Mouse (Mus musculus): Measurements from ENCODE around the gene Setd7. TPM values are rescaled to one million over a fixed set of nuclear protein-coding genes. Genes with fewer than 3 reads are reported as not detected.

Setd7 gene
- total and polyA plus RNA-seq, 3 experiments: 11.3 to 37.9 (median 15.3) TPM

GRCm38 (mm10) chr3:51577359-51577758 is 16.7 kb upstream of the Setd7 start:
- Histone ChIP-seq H3K9me3 (replicated peaks; ENCODE audit: insufficient read depth, low read length) (no peaks in the 10 kb centered on the region), H3K4me3 (ENCODE audit: control insufficient read depth in 1 of 2, insufficient read depth in 1 of 2, low read depth in 2 of 2, low read length in 2 of 2) (no peak overlapping the region), H3K27ac (ENCODE audit: control insufficient read depth, low read depth, low read length) (no peak overlapping the region), H3K4me1 (ENCODE audit: control insufficient read depth in 1 of 2, insufficient read depth in 2 of 2, low read length in 2 of 2) (peaks cover 0 to 12% of the 10 kb centered on the region in 2 experiments; a peak in 3 of 4 replicates), H3K27me3 (ENCODE audit: control insufficient read depth in 1 of 2, insufficient read depth in 2 of 2, low read length in 2 of 2) (peaks cover 0 to 1% of the 10 kb centered on the region in 2 experiments; a peak in 1 of 4 replicates), H3K9ac (ENCODE audit: control insufficient read depth, low read depth, low read length, poor library complexity, severe bottlenecking) (no peak overlapping the region), H3K36me3 (ENCODE audit: control insufficient read depth in 1 of 2, insufficient read depth in 2 of 2, low read length in 2 of 2) (peaks cover 0 to 6% of the 10 kb centered on the region in 2 experiments; a peak in 2 of 4 replicates), H3K79me2 (ENCODE audit: control insufficient read depth, insufficient read depth, low read length, poor library complexity) (no peaks in the 10 kb centered on the region)
- DNase-seq (ENCODE audit: low read depth, low spot score): no peak
- TF ChIP-seq ETS1 (IDR thresholded peaks at IDR 0.05; ENCODE audit: low read depth, low read length) (no peak), MXI1 (IDR thresholded peaks at IDR 0.05; ENCODE audit: low read depth, low read length) (no peak), MAX (IDR thresholded peaks at IDR 0.05; ENCODE audit: low read length) (no peak), ZKSCAN1 (IDR thresholded peaks at IDR 0.05; ENCODE audit: low read depth, low read length) (no peak), USF1 (IDR thresholded peaks at IDR 0.05; ENCODE audit: low read depth, low read length) (no peak), GATA1 (IDR thresholded peaks at IDR 0.05; ENCODE audit: low read depth, low read length) (no peak), KAT2A (conservative IDR thresholded peaks at IDR 0.05; ENCODE audit: low read depth, low read length) (no peak), SIN3A (IDR thresholded peaks at IDR 0.05; ENCODE audit: low read length) (no peak), MAZ (IDR thresholded peaks at IDR 0.05; ENCODE audit: low read depth, low read length) (no peak), TAL1 (IDR thresholded peaks at IDR 0.05; ENCODE audit: low read length) (no peak), CHD2 (IDR thresholded peaks at IDR 0.05; ENCODE audit: low read length) (no peak), USF2 (IDR thresholded peaks at IDR 0.05; ENCODE audit: borderline replicate concordance in 1 of 2, insufficient read depth in 1 of 2, low read depth in 1 of 2, low read length in 2 of 2) (no peak)

GRCm38 (mm10) chr3:51573915-51574314 is 13.2 kb upstream of the Setd7 start:
- H3K9me3 ChIP-seq (replicated peaks; ENCODE audit: insufficient read depth, low read length): no peaks in the 10 kb centered on the region
- H3K36me3 ChIP-seq (ENCODE audit: control insufficient read depth in 1 of 2, insufficient read depth in 2 of 2, low read length in 2 of 2): peaks cover 0 to 6% of the 10 kb centered on the region in 2 experiments; a peak in 2 of 4 replicates
- no peak overlapping the region for H3K9ac ChIP-seq (ENCODE audit: control insufficient read depth, low read depth, low read length, poor library complexity, severe bottlenecking)
- no peak overlapping the region for H3K27ac ChIP-seq (ENCODE audit: control insufficient read depth, low read depth, low read length)
- H3K79me2 ChIP-seq (ENCODE audit: control insufficient read depth, insufficient read depth, low read length, poor library complexity): no peaks in the 10 kb centered on the region
- no peak for DNase-seq (ENCODE audit: low read depth, low spot score)
- H3K4me1 ChIP-seq (ENCODE audit: control insufficient read depth in 1 of 2, insufficient read depth in 2 of 2, low read length in 2 of 2): peaks cover 0 to 12% of the 10 kb centered on the region in 2 experiments; a peak in 3 of 4 replicates
- TF ChIP-seq GABPA (IDR thresholded peaks at IDR 0.05; ENCODE audit: low read depth, low read length): no peak
- no peak for TF ChIP-seq POLR2AphosphoS2 (IDR thresholded peaks at IDR 0.05; ENCODE audit: low read length)
- no peak for TF ChIP-seq POLR2AphosphoS5 (IDR thresholded peaks at IDR 0.05; ENCODE audit: borderline replicate concordance, low read depth, low read length)
- no peak for TF ChIP-seq MYB (IDR thresholded peaks at IDR 0.05; ENCODE audit: low read depth, low read length)
- TF ChIP-seq MAX (IDR thresholded peaks at IDR 0.05; ENCODE audit: low read length): no peak
- no peak for TF ChIP-seq HCFC1 (IDR thresholded peaks at IDR 0.05; ENCODE audit: low read depth, low read length)
- no peak for TF ChIP-seq ZNF384 (IDR thresholded peaks at IDR 0.05; ENCODE audit: low read depth, low read length)
- no peak for TF ChIP-seq SIN3A (IDR thresholded peaks at IDR 0.05; ENCODE audit: low read length)
- TF ChIP-seq MYC (IDR thresholded peaks at IDR 0.05; ENCODE audit: low read depth, low read length): no peak
- no peak for TF ChIP-seq ELF1 (IDR thresholded peaks at IDR 0.05; ENCODE audit: low read depth, low read length)
- H3K27me3 ChIP-seq (ENCODE audit: control insufficient read depth in 1 of 2, insufficient read depth in 2 of 2, low read length in 2 of 2): peaks cover 1 to 3% of the 10 kb centered on the region in 2 experiments; a peak in 3 of 4 replicates
- no peak overlapping the region for H3K4me3 ChIP-seq (ENCODE audit: control insufficient read depth in 1 of 2, insufficient read depth in 1 of 2, low read depth in 2 of 2, low read length in 2 of 2)
